Mouse (Mus musculus): ENCODE measurements around the gene Efnb3. TPM values are rescaled to one million over a fixed set of nuclear protein-coding genes. Genes with fewer than 3 reads are reported as not detected.
A peak's percentile ranks its signal among the peaks of the same experiment; 100 is the strongest.

Efnb3 gene
- polyA plus RNA-seq, 1 experiment from 2014 or later: 15.5 TPM

DNA sequence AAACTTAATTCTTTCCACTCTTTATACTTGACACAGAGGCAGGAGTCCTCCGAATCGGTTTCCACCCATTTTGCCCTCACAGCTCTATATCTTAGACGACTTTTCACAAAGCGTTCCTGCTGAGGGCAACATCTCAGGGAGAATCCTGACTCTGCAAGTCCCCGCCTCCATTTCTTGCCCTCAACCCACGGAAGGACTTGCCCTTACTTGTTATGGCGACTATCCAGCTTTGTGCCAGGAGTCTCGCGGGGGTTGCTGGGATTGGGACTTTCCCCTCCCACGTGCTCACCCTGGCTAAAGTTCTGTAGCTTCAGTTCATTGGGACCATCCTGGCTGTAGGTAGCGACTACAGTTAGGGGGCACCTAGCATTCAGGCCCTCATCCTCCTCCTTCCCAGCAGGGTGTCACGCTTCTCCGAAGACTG is 20.1 kb upstream of the Efnb3 start, which contains the start of the genes Wrap53 and Trp53:
Gene Wrap53 (minus strand): TSS at position 165 of the 424 bp plus-strand sequence.
Gene Trp53 (plus strand): TSS at position 269 of the 424 bp plus-strand sequence.
- H3K4me3 ChIP-seq (ENCODE audit: low read depth, low read length): peak within 1 kb of the TSS; percentile 70
- H3K27ac ChIP-seq (ENCODE audit: low read depth, low read length): peak within 1 kb of the TSS; percentile 84
- no peaks in the 10 kb centered on the region for H3K27me3 ChIP-seq (ENCODE audit: control insufficient read depth, insufficient read depth, low read length)
- no peaks in the 10 kb centered on the region for H3K9me3 ChIP-seq (ENCODE audit: control insufficient read depth, low read length)
- H3K4me1 ChIP-seq (replicated peaks; ENCODE audit: control insufficient read depth, insufficient read depth, low read length): peaks cover 13% of the 10 kb centered on the region
- H3K9ac ChIP-seq (ENCODE audit: low read depth, low read length): peak within 1 kb of the TSS; percentile 82
- 0% methylated on average over 13 of the region's 13 CpGs for WGBS
- H3K36me3 ChIP-seq (ENCODE audit: control insufficient read depth, insufficient read depth, low read length): no peaks in the 10 kb centered on the region
- peak; percentile 67; the same call in 1 of the 2 replicates for ATAC-seq (ENCODE audit: low FRiP score)
- peak within 1 kb of the TSS; percentile 77 for H3K4me2 ChIP-seq (replicated peaks; ENCODE audit: low read depth, low read length)
- peak; percentile 89 for DNase-seq (ENCODE audit: low spot score)

DNA sequence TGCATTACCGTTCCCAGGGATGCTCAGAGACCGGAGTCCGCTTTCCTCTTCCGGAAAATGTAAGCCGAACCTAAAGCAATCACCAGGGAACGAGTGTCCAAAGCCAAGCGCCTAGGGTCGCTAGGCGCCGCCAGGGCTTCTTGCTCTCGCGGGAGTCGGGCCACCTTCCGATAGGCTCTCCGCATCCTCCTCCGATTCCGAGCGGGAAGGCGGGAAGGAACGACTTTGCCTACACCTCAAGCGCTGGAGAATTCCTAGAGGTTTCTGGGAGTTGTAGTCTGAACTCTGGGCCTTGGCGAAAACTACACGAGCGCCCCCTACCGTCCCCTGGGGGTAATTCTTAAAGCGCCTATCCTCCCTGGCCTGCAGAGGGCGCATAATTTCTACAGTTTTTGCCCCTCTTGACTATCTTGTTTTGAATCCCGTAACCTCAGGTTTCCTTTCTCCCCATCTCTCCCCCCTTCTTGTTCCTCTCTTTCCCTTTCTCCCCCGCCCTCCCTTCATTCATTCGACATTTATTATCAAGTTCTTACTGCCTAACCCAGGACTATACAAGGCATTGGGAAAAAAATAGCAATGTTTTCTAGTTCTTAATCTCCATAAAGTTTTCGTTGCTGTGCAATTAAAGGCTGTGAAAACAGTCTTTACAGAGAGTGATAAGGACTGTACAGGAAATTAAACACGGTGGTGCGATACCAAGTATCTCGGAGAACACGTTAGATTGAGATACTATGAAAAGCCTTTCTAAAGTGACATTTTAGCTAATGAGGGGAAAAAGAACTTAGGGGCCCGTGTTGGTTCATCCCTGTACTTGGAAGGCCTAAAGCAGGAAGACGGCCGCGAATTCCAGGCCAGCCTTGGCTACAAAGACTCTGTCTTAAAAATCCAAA is 19.4 kb upstream of the Efnb3 start:
- ATAC-seq (ENCODE audit: low FRiP score) (peak; percentile 86), DNase-seq (ENCODE audit: low spot score) (peak; percentile 98)
- H3K27ac ChIP-seq (ENCODE audit: low read depth, low read length): peak overlapping the region; percentile 84
- WGBS: 3% methylated on average over 39 of the region's 39 CpGs
- H3K36me3 ChIP-seq (ENCODE audit: control insufficient read depth, insufficient read depth, low read length): no peaks in the 10 kb centered on the region
- H3K9ac ChIP-seq (ENCODE audit: low read depth, low read length): peak overlapping the region; percentile 82
- H3K4me2 ChIP-seq (replicated peaks; ENCODE audit: low read depth, low read length): peak overlapping the region; percentile 77
- peak overlapping the region; percentile 70 for H3K4me3 ChIP-seq (ENCODE audit: low read depth, low read length)
- peaks cover 13% of the 10 kb centered on the region for H3K4me1 ChIP-seq (replicated peaks; ENCODE audit: control insufficient read depth, insufficient read depth, low read length)
- H3K9me3 ChIP-seq (ENCODE audit: control insufficient read depth, low read length): no peaks in the 10 kb centered on the region
- no peaks in the 10 kb centered on the region for H3K27me3 ChIP-seq (ENCODE audit: control insufficient read depth, insufficient read depth, low read length)

DNA sequence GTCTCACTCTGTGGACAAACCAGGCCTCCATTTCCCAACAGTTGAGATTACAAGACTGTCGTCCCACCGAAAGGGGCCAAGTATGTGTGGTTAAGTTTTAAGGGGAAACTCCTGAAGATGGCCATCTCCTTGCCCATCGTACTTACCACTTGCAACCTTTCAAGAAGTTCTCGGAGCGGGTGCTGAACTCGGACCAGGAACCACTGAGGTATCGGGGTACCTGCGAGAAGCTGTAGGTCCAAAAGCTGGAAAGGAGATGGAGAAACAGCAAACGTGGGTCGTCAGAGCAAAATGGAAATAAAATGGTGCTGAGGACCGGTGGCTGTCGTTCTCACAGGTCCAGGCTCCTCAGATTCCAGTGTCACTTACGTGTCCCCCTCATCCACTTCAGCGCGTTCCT is 18.3 kb upstream of the Efnb3 start:
- whole genome bisulfite sequencing: 14% methylated on average over 15 of the region's 15 CpGs
- peak overlapping the region; percentile 76 for H3K4me2 ChIP-seq (replicated peaks; ENCODE audit: low read depth, low read length)
- no peak for ATAC-seq (ENCODE audit: low FRiP score)
- H3K36me3 ChIP-seq (ENCODE audit: control insufficient read depth, insufficient read depth, low read length): no peaks in the 10 kb centered on the region
- H3K4me1 ChIP-seq (replicated peaks; ENCODE audit: control insufficient read depth, insufficient read depth, low read length): peaks cover 13% of the 10 kb centered on the region
- peak overlapping the region; percentile 70 for H3K4me3 ChIP-seq (ENCODE audit: low read depth, low read length)
- peak overlapping the region; percentile 82 for H3K9ac ChIP-seq (ENCODE audit: low read depth, low read length)
- no peak overlapping the region for H3K27ac ChIP-seq (ENCODE audit: low read depth, low read length)
- no peaks in the 10 kb centered on the region for H3K27me3 ChIP-seq (ENCODE audit: control insufficient read depth, insufficient read depth, low read length)
- no peak for DNase-seq (ENCODE audit: low spot score)
- no peaks in the 10 kb centered on the region for H3K9me3 ChIP-seq (ENCODE audit: control insufficient read depth, low read length)

DNA sequence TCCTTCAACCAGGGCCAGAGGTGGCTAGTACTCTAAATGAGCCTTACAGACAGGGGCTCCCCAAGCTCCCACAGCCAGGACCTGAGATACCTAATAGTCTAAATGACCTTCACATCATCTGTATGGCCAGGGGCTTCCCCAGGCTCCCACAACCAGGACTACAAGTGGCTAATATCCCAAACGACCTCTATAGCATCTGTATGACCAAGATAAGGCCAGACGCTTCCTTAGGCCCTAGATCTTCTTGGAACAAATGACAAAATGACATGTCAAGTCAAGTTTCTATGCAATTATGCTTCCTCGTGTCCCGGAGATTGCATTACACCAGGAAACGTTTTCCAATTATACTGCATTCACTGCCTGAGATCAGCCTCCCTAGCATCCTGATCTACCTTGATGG is 16.3 kb upstream of the Efnb3 start:
- Histone ChIP-seq H3K9me3 (ENCODE audit: control insufficient read depth, low read length) (no peaks in the 10 kb centered on the region), H3K9ac (ENCODE audit: low read depth, low read length) (no peak overlapping the region; the same call in 1 of the 2 replicates), H3K4me2 (replicated peaks; ENCODE audit: low read depth, low read length) (no peak overlapping the region), H3K4me1 (replicated peaks; ENCODE audit: control insufficient read depth, insufficient read depth, low read length) (peaks cover 10% of the 10 kb centered on the region), H3K27ac (ENCODE audit: low read depth, low read length) (no peak overlapping the region), H3K4me3 (ENCODE audit: low read depth, low read length) (no peak overlapping the region), H3K36me3 (ENCODE audit: control insufficient read depth, insufficient read depth, low read length) (no peaks in the 10 kb centered on the region), H3K27me3 (ENCODE audit: control insufficient read depth, insufficient read depth, low read length) (no peaks in the 10 kb centered on the region)
- ATAC-seq (ENCODE audit: low FRiP score): no peak
- WGBS: 74% methylated on average over 5 of the region's 5 CpGs
- DNase-seq (ENCODE audit: low spot score): no peak

DNA sequence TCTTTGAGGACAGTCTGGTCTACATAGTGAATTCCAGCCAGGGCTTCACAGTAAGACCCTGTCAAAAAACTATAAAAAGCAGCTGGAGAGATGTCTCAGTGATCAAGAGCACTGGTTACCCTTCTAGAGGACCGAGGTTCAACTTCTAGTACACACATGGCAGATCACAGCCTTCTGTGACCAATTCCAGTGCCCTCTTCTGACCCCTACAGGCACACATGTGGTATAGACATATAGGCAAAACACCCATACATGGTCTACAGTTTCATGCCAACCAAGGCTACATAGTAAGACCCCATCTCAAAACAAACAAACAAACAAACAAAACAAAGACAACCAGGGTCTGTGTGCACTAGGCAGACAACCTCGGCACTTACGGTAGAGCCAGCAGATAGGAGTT is 15.2 kb upstream of the Efnb3 start:
- DNase-seq (ENCODE audit: low spot score) (no peak), ATAC-seq (ENCODE audit: low FRiP score) (no peak)
- Histone ChIP-seq H3K4me1 (replicated peaks; ENCODE audit: control insufficient read depth, insufficient read depth, low read length) (peaks cover 10% of the 10 kb centered on the region), H3K4me2 (replicated peaks; ENCODE audit: low read depth, low read length) (no peak overlapping the region), H3K36me3 (ENCODE audit: control insufficient read depth, insufficient read depth, low read length) (peaks cover 5% of the 10 kb centered on the region; the same call in 1 of the 2 replicates), H3K27ac (ENCODE audit: low read depth, low read length) (no peak overlapping the region), H3K9ac (ENCODE audit: low read depth, low read length) (no peak overlapping the region), H3K4me3 (ENCODE audit: low read depth, low read length) (no peak overlapping the region), H3K9me3 (ENCODE audit: control insufficient read depth, low read length) (no peaks in the 10 kb centered on the region), H3K27me3 (ENCODE audit: control insufficient read depth, insufficient read depth, low read length) (no peaks in the 10 kb centered on the region)
- WGBS: 66% methylated on average over 3 of the region's 3 CpGs

DNA sequence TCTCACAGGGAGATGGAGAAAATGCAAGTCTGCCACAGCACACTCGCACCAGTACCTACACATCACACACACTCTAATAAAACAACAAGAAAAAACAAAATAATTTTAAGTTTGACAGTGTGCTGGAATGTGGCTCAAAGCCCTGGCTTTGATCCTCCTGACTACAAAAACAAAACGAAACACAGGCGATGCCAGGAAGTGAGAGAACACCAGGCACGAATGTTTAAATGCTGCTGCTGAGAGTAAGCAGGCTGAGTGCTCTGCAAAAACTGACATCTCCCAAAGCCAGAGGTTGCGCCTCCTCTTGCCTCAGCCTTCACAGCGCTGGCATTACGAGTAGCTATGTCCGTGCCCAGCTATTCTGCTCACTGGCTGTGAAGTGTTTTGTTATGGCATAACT is 5.1 kb upstream of the Efnb3 start:
- peaks cover 15% of the 10 kb centered on the region for H3K4me1 ChIP-seq (replicated peaks; ENCODE audit: control insufficient read depth, insufficient read depth, low read length)
- H3K4me3 ChIP-seq (ENCODE audit: low read depth, low read length): no peak overlapping the region
- H3K27ac ChIP-seq (ENCODE audit: low read depth, low read length): no peak overlapping the region
- H3K4me2 ChIP-seq (replicated peaks; ENCODE audit: low read depth, low read length): no peak overlapping the region
- H3K27me3 ChIP-seq (ENCODE audit: control insufficient read depth, insufficient read depth, low read length): no peaks in the 10 kb centered on the region
- ATAC-seq (ENCODE audit: low FRiP score) (no peak), DNase-seq (ENCODE audit: low spot score) (no peak)
- WGBS: 75% methylated on average over 8 of the region's 8 CpGs
- H3K36me3 ChIP-seq (ENCODE audit: control insufficient read depth, insufficient read depth, low read length): no peaks in the 10 kb centered on the region; the same call in 1 of the 2 replicates
- H3K9ac ChIP-seq (ENCODE audit: low read depth, low read length): no peak overlapping the region
- no peaks in the 10 kb centered on the region for H3K9me3 ChIP-seq (ENCODE audit: control insufficient read depth, low read length)

DNA sequence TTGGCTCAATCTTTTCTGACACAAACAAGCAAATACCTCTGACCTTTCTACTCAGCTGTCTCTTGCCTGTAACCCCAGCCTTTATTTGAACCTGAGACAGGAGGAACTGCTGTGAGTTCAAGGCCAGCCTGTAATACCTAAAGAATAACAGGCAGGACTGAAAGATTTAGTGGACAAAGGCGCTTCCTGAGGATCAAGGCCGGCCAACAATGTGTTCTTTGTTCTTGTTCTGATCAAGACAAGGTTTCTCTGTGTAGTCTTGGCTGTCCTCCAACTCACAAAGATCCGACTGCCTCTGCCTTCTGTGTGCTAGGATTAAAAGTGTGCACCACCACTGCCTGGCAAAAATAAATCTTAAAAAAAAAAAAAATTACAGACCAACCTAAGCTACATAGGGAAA is 4.4 kb upstream of the Efnb3 start:
- Histone ChIP-seq H3K9ac (ENCODE audit: low read depth, low read length) (no peak overlapping the region), H3K9me3 (ENCODE audit: control insufficient read depth, low read length) (no peaks in the 10 kb centered on the region), H3K27ac (ENCODE audit: low read depth, low read length) (no peak overlapping the region), H3K4me3 (ENCODE audit: low read depth, low read length) (no peak overlapping the region), H3K4me2 (replicated peaks; ENCODE audit: low read depth, low read length) (no peak overlapping the region), H3K4me1 (replicated peaks; ENCODE audit: control insufficient read depth, insufficient read depth, low read length) (peaks cover 15% of the 10 kb centered on the region), H3K27me3 (ENCODE audit: control insufficient read depth, insufficient read depth, low read length) (no peaks in the 10 kb centered on the region), H3K36me3 (ENCODE audit: control insufficient read depth, insufficient read depth, low read length) (no peaks in the 10 kb centered on the region)
- WGBS: 53% methylated on average over 3 of the region's 3 CpGs
- ATAC-seq (ENCODE audit: low FRiP score) (no peak), DNase-seq (ENCODE audit: low spot score) (no peak)

DNA sequence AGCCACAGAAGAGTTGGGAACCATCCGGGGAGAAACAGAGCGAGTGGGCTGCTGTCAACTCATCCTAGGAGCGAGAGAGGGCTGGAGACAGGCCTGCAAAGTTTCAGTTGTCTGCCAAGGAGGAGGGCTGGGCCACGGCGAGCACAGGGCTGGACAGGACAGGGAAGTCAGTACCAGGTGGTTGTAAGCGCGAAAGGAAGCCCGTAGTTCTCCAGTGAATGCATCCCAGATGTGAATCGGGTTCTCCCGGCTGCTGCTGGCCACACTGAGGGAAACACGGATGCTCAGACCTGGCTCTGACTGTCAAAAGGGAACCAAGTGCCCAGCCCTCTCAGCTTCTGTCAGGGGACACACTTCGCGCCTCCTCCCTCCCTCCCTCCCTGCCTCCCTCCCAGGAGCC is 3.4 kb upstream of the Efnb3 start:
- no peak for ATAC-seq (ENCODE audit: low FRiP score)
- no peak for DNase-seq (ENCODE audit: low spot score)
- Histone ChIP-seq H3K27me3 (ENCODE audit: control insufficient read depth, insufficient read depth, low read length) (no peaks in the 10 kb centered on the region), H3K9me3 (ENCODE audit: control insufficient read depth, low read length) (no peaks in the 10 kb centered on the region), H3K4me2 (replicated peaks; ENCODE audit: low read depth, low read length) (no peak overlapping the region), H3K9ac (ENCODE audit: low read depth, low read length) (no peak overlapping the region), H3K4me3 (ENCODE audit: low read depth, low read length) (no peak overlapping the region), H3K36me3 (ENCODE audit: control insufficient read depth, insufficient read depth, low read length) (no peaks in the 10 kb centered on the region), H3K4me1 (replicated peaks; ENCODE audit: control insufficient read depth, insufficient read depth, low read length) (peaks cover 20% of the 10 kb centered on the region), H3K27ac (ENCODE audit: low read depth, low read length) (no peak overlapping the region)
- 67% methylated on average over 13 of the region's 13 CpGs for WGBS

All from hindbrain, embryonic 11.5 days (tissue).